Mouse (Mus musculus) inflammation-experienced regulatory T-cells (primary cell): ENCODE data around the gene Nudt8. TPM values are rescaled to one million over a fixed set of nuclear protein-coding genes. Genes with fewer than 3 reads are reported as not detected.

Experiments
- polyA plus RNA-seq, 2 experiments: library from polyadenylated mRNA; unstranded; fragments of 100-300 nt; shearing (Covaris generic); gene quantifications; one replicate each; pipeline ENCODE4 v1.2.1; 2017

Gene Nudt8
- 10 to 100 TPM; 14.8 to 15.3 TPM for polyA plus RNA-seq

GRCm38 (mm10) chr19:4000119-4000900 lies at the start of gene Nudt8, which contains the start of gene Gm49405:
Nudt8 (plus strand) TSS chr19:4000580.
Gm49405 (plus strand) TSS chr19:4000626.

GRCm38 (mm10) chr19:3958470-3958869 lies 41.9 kb upstream of the Nudt8 start, which contains the start of gene Aldh3b3:
Aldh3b3 (plus strand) TSS chr19:3958645.

DNA sequence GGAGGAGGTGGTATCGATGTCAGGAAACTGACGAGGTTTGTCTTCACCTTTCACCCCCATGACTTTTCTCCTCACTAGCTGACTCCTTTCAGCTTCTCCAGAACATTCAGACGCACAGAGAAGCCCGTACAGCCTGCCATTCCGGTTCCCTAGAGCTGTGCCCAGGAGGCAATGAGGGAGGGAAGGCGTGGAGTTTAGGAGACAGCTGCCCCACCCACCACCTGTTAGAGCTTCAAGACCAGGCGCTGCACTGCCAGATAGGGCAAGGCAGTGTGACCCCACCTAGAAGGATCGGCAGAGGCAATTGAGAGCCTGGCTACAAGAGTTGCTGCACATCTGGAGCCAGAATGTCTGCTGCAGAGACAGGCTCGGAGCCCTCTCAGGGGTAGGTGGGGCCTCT lies 28.2 kb upstream of the Nudt8 start, which contains the start of gene Aldh3b2:
Aldh3b2 (plus strand) TSS at position 100 of the 400 bp plus-strand sequence.

DNA sequence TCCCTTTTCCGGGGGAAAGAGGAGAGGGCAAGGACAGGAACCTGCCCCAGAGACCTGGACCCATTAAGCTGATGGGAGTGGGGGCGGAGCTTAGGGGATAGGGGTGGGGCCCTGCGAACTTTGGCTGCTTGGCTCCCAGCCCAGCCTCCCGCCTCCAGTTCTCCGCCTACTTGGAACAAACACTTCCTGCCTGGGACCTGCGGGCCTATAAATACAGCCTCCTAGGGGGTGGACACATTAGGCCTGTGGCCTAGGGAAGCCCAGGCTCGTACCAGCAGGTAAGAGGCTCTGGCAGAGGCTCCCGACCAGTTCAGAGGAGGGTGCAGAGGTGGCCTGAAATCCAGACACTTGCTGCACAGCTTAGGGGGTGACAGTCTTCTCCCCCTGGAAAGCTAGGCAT lies 14.0 kb upstream of the Nudt8 start, which contains the start of gene Acy3:
Acy3 (plus strand) TSS at position 237 of the 400 bp plus-strand sequence.

DNA sequence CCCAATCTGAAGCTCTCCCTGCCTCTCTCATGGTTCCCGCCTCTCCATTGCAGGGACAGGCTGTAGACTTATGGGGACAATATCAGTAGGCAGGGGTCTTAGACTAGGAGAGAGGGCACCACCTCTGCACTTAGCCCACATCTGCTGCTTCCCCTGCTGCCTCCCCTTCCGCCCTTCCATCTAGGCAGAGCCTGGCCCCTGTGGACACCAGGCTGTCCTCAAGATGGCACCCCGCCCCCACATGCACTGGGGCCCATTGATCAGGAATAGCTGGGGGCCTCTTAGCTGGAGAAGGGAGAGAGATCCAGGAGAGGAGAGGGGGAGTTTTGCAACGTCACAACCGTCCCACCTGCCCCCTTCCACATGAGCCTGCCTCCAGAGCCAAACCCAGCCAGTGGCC lies 8.0 kb upstream of the Nudt8 start, which contains the start of gene Tbx10:
Tbx10 (plus strand) TSS at position 337 of the 400 bp plus-strand sequence.

DNA sequence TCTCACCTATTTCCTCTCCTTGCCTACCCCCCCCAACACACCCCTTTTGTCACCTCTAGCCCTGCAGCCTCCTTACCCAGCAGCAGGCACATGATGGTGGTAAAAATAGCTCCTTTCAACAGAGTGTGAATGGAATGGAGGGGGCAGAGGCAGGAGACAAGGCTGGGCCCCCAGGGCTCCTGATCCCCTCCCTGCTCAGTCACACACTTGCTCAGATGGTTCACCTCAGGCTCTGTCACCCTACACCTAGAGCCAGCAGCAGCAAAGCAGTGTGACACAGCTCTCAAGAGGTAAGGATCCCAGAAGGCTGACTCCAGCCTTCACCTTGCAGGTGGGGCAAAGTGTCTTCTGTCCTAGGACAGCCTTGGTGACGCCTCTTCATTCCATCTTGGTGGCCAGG lies 2.7 kb downstream of the Nudt8 start, which contains the start of gene Doc2g:
Doc2g (plus strand) TSS at position 202 of the 400 bp plus-strand sequence.

GRCm38 (mm10) chr19:4012432-4013022 lies 12.1 kb downstream of the Nudt8 start, which contains the start of gene Ndufv1:
Ndufv1 (minus strand) TSS chr19:4012806.

DNA sequence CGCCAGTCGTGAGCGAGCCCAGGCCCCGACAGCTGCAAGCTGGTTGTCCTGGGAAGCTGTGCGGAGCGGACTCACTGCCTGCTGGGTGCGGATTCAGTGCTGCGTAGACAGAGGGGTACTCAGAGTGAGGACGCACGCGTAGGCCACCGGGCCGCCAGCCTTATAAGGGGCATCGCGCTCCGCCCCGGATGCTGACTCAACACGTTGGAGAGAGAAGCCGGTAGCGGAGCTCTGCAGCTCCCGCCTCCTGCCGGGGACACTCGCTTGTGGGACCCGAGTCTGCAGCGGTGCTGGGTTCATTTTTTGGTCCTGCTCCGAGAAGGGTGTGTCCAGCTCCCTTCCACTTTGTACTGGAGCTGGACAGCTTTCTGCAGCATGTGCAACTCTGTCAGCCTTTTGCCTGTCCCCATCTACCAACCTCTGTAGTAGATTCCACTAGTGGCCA lies 37.4 kb downstream of the Nudt8 start, which contains the start of gene Gstp1:
Gstp1 (minus strand) TSS at position 198 of the 445 bp plus-strand sequence.

DNA sequence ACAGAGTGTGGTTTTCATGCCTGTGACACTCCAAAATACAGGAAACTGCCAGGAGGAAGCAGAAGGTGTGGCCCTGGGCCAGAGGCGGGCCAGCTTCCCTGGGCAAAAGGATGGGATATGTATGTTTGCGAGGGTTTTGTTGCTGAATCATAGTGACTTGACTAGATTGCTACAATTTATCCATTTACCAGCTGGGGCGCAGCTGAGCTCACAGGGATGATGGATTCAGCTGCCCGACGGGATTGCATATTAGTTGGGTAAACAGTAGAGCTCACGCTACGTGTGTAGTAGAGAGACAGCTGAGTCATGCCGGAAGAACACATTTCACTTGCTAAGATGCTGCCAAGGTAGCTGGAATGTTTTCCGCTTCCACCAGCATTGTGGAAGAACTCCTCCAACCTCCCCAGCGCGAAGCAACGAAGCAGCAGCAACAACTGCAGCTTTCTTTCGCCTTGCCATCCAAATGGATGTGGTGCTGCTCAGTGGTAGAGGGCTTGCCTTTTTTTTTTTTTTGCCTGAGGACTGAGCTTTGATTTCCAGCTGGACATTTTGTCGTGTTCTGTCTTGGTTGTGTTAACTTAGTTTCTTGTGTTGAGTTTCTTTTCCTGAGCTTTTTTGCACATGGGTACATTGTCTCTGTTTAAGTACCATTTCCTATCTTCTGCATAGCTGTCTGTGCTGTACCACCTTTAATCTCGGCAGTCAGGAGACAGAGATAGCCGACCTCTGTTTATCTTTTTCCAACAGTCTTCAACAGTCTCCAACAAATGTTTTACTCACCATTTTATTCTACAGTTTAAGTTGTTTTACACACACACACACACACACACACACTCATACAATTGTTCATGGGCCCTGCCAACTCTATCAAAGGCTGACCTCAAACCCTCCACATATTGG lies 45.8 kb downstream of the Nudt8 start, which contains the start of gene Gstp2:
Gstp2 (minus strand) TSS at position 58 of the 900 bp plus-strand sequence.

Other genes with a start within 250 kb of the Nudt8 start
- 10 to 100 TPM; 84.1 to 84.2 TPM for gene Kmt5b, start 233.2 kb upstream of the Nudt8 start, polyA plus RNA-seq
- gene Chka, start 148.8 kb upstream of the Nudt8 start, polyA plus RNA-seq = 10 to 100 TPM; 15.3 to 18.1 TPM
- gene Tcirg1, start 93.4 kb upstream of the Nudt8 start, polyA plus RNA-seq = 10 to 100 TPM; 69.0 to 87.5 TPM
- gene Ndufs8, start 87.8 kb upstream of the Nudt8 start, polyA plus RNA-seq = 100 to 1,000 TPM; 135 to 181 TPM
- gene Aldh3b1, start 70.8 kb upstream of the Nudt8 start, polyA plus RNA-seq = under 1 TPM; 0.34 to 0.40 TPM
- gene Unc93b1, start 65.4 kb upstream of the Nudt8 start, polyA plus RNA-seq = 10 to 100 TPM; 45.3 to 51.4 TPM
- gene Aldh3b3, start 41.9 kb upstream of the Nudt8 start, polyA plus RNA-seq = under 1 TPM; 0.24 to 0.86 TPM
- under 1 TPM in 1 of 2 experiments, not detected in 1; 0.20 TPM for gene Aldh3b2, start 28.3 kb upstream of the Nudt8 start, polyA plus RNA-seq
- gene Acy3, start 14.0 kb upstream of the Nudt8 start, polyA plus RNA-seq = under 1 TPM in 1 of 2 experiments, not detected in 1; 0.36 TPM
- gene Tbx10, start 7.8 kb upstream of the Nudt8 start, polyA plus RNA-seq = 1 to 10 TPM in 1 of 2 experiments, not detected in 1; 1.2 TPM
- 1 to 10 TPM; 1.2 to 4.0 TPM for gene Gm49405, start within 50 bp of the Nudt8 start, polyA plus RNA-seq
- 1 to 10 TPM in 1 of 2 experiments, under 1 TPM in 1; 0.68 to 4.7 TPM for gene Doc2g, start 2.7 kb downstream of the Nudt8 start, polyA plus RNA-seq
- 100 to 1,000 TPM; 152 to 159 TPM for gene Ndufv1, start 12.2 kb downstream of the Nudt8 start, polyA plus RNA-seq
- 100 to 1,000 TPM; 537 to 539 TPM for gene Gstp1, start 37.4 kb downstream of the Nudt8 start, polyA plus RNA-seq
- gene Gstp2, start 45.4 kb downstream of the Nudt8 start, polyA plus RNA-seq = 10 to 100 TPM in 1 of 2 experiments, 1 to 10 TPM in 1; 3.0 to 16.9 TPM
- gene Gstp3, start 59.0 kb downstream of the Nudt8 start, polyA plus RNA-seq = 100 to 1,000 TPM in 1 of 2 experiments, 10 to 100 TPM in 1; 94.0 to 111 TPM
- gene Cabp2, start 81.0 kb downstream of the Nudt8 start, polyA plus RNA-seq = not detected
- gene Cdk2ap2, start 96.6 kb downstream of the Nudt8 start, polyA plus RNA-seq = 100 to 1,000 TPM; 834 to 888 TPM
- 100 to 1,000 TPM; 344 to 350 TPM for gene Pitpnm1, start 99.4 kb downstream of the Nudt8 start, polyA plus RNA-seq
- 100 to 1,000 TPM; 182 to 196 TPM for gene Aip, start 125.3 kb downstream of the Nudt8 start, polyA plus RNA-seq
- gene Gpr152, start 139.2 kb downstream of the Nudt8 start, polyA plus RNA-seq = 1 to 10 TPM in 1 of 2 experiments, under 1 TPM in 1; 0.18 to 1.7 TPM
- gene Cabp4, start 143.5 kb downstream of the Nudt8 start, polyA plus RNA-seq = under 1 TPM; 0.38 to 0.82 TPM
- 100 to 1,000 TPM; 373 to 413 TPM for gene Coro1b, start 148.0 kb downstream of the Nudt8 start, polyA plus RNA-seq
- gene Ptprcap, start 153.0 kb downstream of the Nudt8 start, polyA plus RNA-seq = 1,000 to 10,000 TPM; 1,211 to 1,532 TPM
- 10 to 100 TPM; 46.4 to 51.4 TPM for gene Rps6kb2, start 162.8 kb downstream of the Nudt8 start, polyA plus RNA-seq
- 10 to 100 TPM; 19.4 to 27.5 TPM for gene Carns1, start 174.9 kb downstream of the Nudt8 start, polyA plus RNA-seq
- gene Tbc1d10c, start 190.7 kb downstream of the Nudt8 start, polyA plus RNA-seq = 100 to 1,000 TPM; 738 to 929 TPM
- gene Ppp1ca, start 191.5 kb downstream of the Nudt8 start, polyA plus RNA-seq = 1,000 to 10,000 TPM; 1,029 to 1,265 TPM
- gene Rad9a, start 201.1 kb downstream of the Nudt8 start, polyA plus RNA-seq = 100 to 1,000 TPM in 1 of 2 experiments, 10 to 100 TPM in 1; 59.1 to 116 TPM
- 10 to 100 TPM; 27.4 to 50.0 TPM for gene Clcf1, start 213.7 kb downstream of the Nudt8 start, polyA plus RNA-seq
- gene AC109138.7, start 213.8 kb downstream of the Nudt8 start, polyA plus RNA-seq = not detected
- gene Pold4, start 231.3 kb downstream of the Nudt8 start, polyA plus RNA-seq = 100 to 1,000 TPM; 107 to 109 TPM